Mouse (Mus musculus) liver, postnatal 0 days (tissue): ENCODE data around the gene Scube2.

Source experiments
- CTCF ChIP-seq: sonication (generic); IDR thresholded peaks from 2 replicates; pipeline ENCODE4 v1.5.1; 2016; ENCODE audit warnings: antibody characterized with exemption, low read depth
- EP300 ChIP-seq: IDR thresholded peaks from 2 replicates; pipeline ENCODE4 v1.6.1; 2016; ENCODE audit warnings: antibody characterized with exemption, low read depth, mild to moderate bottlenecking

GRCm38 (mm10) chr7:109818600-109818999 lies 46.9 kb downstream of the Scube2 start:
- TF ChIP-seq CTCF = no peak
- TF ChIP-seq EP300 = peak; percentile 87
